Mouse (Mus musculus): ENCODE data around the gene Strn3.

Gene Strn3

GRCm38 (mm10) chr12:51691845-51692632 lies at the start of gene Strn3:
Gene Strn3, minus strand, starts transcription at chr12:51691897.
- DNase-seq (ENCODE audit: low read depth in 1 of 2, low spot score in 2 of 2) = peak; percentile 90 to 94

- DNase-seq (ENCODE audit: low read depth in 1 of 2, low spot score in 2 of 2) = no peak
Observed at GRCm38 (mm10) chr12:51736807-51737206, 45.1 kb upstream of the Strn3 start.

- DNase-seq (ENCODE audit: low read depth in 1 of 2, low spot score in 2 of 2) = no peak
Observed at GRCm38 (mm10) chr12:51736381-51736780, 44.7 kb upstream of the Strn3 start.

- DNase-seq (ENCODE audit: low read depth in 1 of 2, low spot score in 2 of 2) = no peak
Observed at GRCm38 (mm10) chr12:51735840-51736271, 44.2 kb upstream of the Strn3 start.

GRCm38 (mm10) chr12:51734605-51735211 lies 43.0 kb upstream of the Strn3 start:
- DNase-seq (ENCODE audit: low read depth in 1 of 2, low spot score in 2 of 2) = no peak

- DNase-seq (ENCODE audit: low read depth in 1 of 2, low spot score in 2 of 2) = no peak
Observed at GRCm38 (mm10) chr12:51729827-51730226, 38.1 kb upstream of the Strn3 start.

- no peak for DNase-seq (ENCODE audit: low read depth in 1 of 2, low spot score in 2 of 2)
Observed at GRCm38 (mm10) chr12:51729058-51729457, 37.4 kb upstream of the Strn3 start.

GRCm38 (mm10) chr12:51721836-51722235 lies 30.1 kb upstream of the Strn3 start:
- DNase-seq (ENCODE audit: low read depth in 1 of 2, low spot score in 2 of 2) = no peak

- peak; percentile 6 to 11 for DNase-seq (ENCODE audit: low read depth in 1 of 2, low spot score in 2 of 2)
Observed at GRCm38 (mm10) chr12:51718617-51719016, 26.9 kb upstream of the Strn3 start.

GRCm38 (mm10) chr12:51712685-51713084 lies 21.0 kb upstream of the Strn3 start:
- no peak for DNase-seq (ENCODE audit: low read depth in 1 of 2, low spot score in 2 of 2)

- no peak for DNase-seq (ENCODE audit: low read depth in 1 of 2, low spot score in 2 of 2)
Observed at GRCm38 (mm10) chr12:51710154-51710553, 18.5 kb upstream of the Strn3 start.

- DNase-seq (ENCODE audit: low read depth in 1 of 2, low spot score in 2 of 2) = no peak
Observed at GRCm38 (mm10) chr12:51709741-51710140, 18.0 kb upstream of the Strn3 start.

- no peak for DNase-seq (ENCODE audit: low read depth in 1 of 2, low spot score in 2 of 2)
Observed at GRCm38 (mm10) chr12:51708941-51709686, 17.4 kb upstream of the Strn3 start.

GRCm38 (mm10) chr12:51706673-51707235 lies 15.1 kb upstream of the Strn3 start:
- DNase-seq (ENCODE audit: low read depth in 1 of 2, low spot score in 2 of 2) = no peak

- no peak for DNase-seq (ENCODE audit: low read depth in 1 of 2, low spot score in 2 of 2)
Observed at GRCm38 (mm10) chr12:51705778-51706177, 14.1 kb upstream of the Strn3 start.

GRCm38 (mm10) chr12:51704572-51704971 lies 12.9 kb upstream of the Strn3 start:
- no peak for DNase-seq (ENCODE audit: low read depth in 1 of 2, low spot score in 2 of 2)

GRCm38 (mm10) chr12:51703859-51704258 lies 12.2 kb upstream of the Strn3 start:
- DNase-seq (ENCODE audit: low read depth in 1 of 2, low spot score in 2 of 2) = no peak

- no peak for DNase-seq (ENCODE audit: low read depth in 1 of 2, low spot score in 2 of 2)
Observed at GRCm38 (mm10) chr12:51701723-51702122, 10.0 kb upstream of the Strn3 start.

GRCm38 (mm10) chr12:51699623-51700393 lies 8.1 kb upstream of the Strn3 start:
- DNase-seq (ENCODE audit: low read depth in 1 of 2, low spot score in 2 of 2) = no peak

GRCm38 (mm10) chr12:51696157-51696556 lies 4.5 kb upstream of the Strn3 start:
- no peak for DNase-seq (ENCODE audit: low read depth in 1 of 2, low spot score in 2 of 2)

- no peak for DNase-seq (ENCODE audit: low read depth in 1 of 2, low spot score in 2 of 2)
Observed at GRCm38 (mm10) chr12:51694966-51695365, 3.3 kb upstream of the Strn3 start.
